Mouse (Mus musculus) brain, embryonic 14.5 days (tissue): ENCODE measurements at regions not wholly inside any gene's neighbourhood (a gene's known extent, or its start where the extent isn't known, plus 50 kb on each side); places are given as distances from the start of the nearest gene placed in this dataset.

ENCODE experiments used
- CTCF ChIP-seq: fragments of 200-500 bp; IDR thresholded peaks from 2 replicates; pipeline ENCODE4 v1.5.1; 2012; ENCODE audit warnings: inconsistent platforms, mild to moderate bottlenecking, moderate library complexity, borderline replicate concordance; ENCODE audit not compliant: insufficient read depth, insufficient read length; ENCODE audit errors: extremely low read depth
- POLR2A ChIP-seq: fragments of 200-500 bp; IDR thresholded peaks from 2 replicates; pipeline ENCODE4 v1.6.1; 2012; ENCODE audit warnings: mild to moderate bottlenecking, inconsistent platforms, borderline replicate concordance; ENCODE audit not compliant: poor library complexity, insufficient read depth, insufficient read length, severe bottlenecking; ENCODE audit errors: extremely low read depth

DNA sequence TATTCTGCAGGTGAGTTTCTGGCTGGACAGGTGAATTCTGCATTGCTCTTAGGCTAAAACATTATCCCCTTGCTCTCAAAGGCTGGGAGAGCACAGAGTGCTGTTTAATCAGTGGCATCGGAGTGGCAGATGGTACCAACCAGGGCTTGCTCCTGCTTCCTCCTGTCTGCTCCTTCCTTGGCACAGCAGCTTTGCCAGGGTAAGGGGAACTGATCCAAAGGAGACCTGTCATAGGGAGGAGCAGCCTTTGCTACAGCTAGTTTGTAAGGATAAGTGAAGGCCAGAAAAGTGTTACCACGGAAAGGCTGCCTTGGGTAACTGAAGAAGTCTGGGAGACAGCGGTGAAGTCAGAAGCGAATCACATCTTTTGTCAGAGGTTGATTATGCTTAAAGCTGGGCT is 57.0 kb upstream of the Kctd3 start:
- TF ChIP-seq POLR2A (no peak), CTCF (no peak)
